Mouse (Mus musculus) heart, embryonic 15.5 days (tissue): Measurements from ENCODE around the gene Rexo1. TPM values are rescaled to one million over a fixed set of nuclear protein-coding genes. Genes with fewer than 3 reads are reported as not detected.

Experiments
- ATAC-seq: fragments of 200-750 bp; cut with Nextera tagmentation; replicated peaks from 2 replicates; pipeline ENCODE4 v1.8.0; 2017; ENCODE audit warnings: low read depth, moderate TSS enrichment; ENCODE audit not compliant: insufficient number of reproducible peaks, insufficient read depth, low FRiP score
- H3K27ac ChIP-seq: fragments of 300-500 bp; sonication (generic); 2 replicates; pipeline ENCODE4 v1.5.1; 2015; ENCODE audit warnings: mild to moderate bottlenecking, inconsistent platforms
- H3K27me3 ChIP-seq: fragments of 300-500 bp; sonication (generic); 2 replicates; pipeline ENCODE4 v1.6.1; 2015; ENCODE audit warnings: inconsistent platforms
- H3K36me3 ChIP-seq: fragments of 300-500 bp; sonication (generic); 2 replicates; pipeline ENCODE4 v1.6.1; 2015; ENCODE audit warnings: mild to moderate bottlenecking, inconsistent platforms
- H3K4me1 ChIP-seq: fragments of 300-500 bp; sonication (generic); replicated peaks from 2 replicates; pipeline ENCODE4 v1.6.1; 2015; ENCODE audit warnings: inconsistent platforms
- H3K4me2 ChIP-seq: fragments of 300-500 bp; sonication (generic); 2 replicates; pipeline ENCODE4 v1.6.1; 2015; ENCODE audit warnings: inconsistent platforms, mild to moderate bottlenecking, moderate library complexity
- H3K4me3 ChIP-seq: fragments of 300-500 bp; sonication (generic); 2 replicates; pipeline ENCODE4 v1.5.1; 2015; ENCODE audit warnings: mild to moderate bottlenecking, inconsistent platforms
- H3K9ac ChIP-seq: fragments of 300-500 bp; sonication (generic); 2 replicates; pipeline ENCODE4 v1.6.1; 2015; ENCODE audit warnings: mild to moderate bottlenecking, inconsistent platforms
- H3K9me3 ChIP-seq: fragments of 300-500 bp; sonication (generic); replicated peaks from 2 replicates; pipeline ENCODE4 v1.6.1; 2016; ENCODE audit warnings: inconsistent platforms
- WGBS: fragments of 180-500 bp; shearing (Covaris S2); methylation state at CpG from one replicate; pipeline ENCODE4 v1.1.7; 2015; ENCODE audit warnings: mixed read lengths; 5-methylcytosine and 5-hydroxymethylcytosine counted together
- microRNA-seq: library from miRNA; unstranded; fragments of <30 nt; microRNA quantifications from one replicate; pipeline ENCODE4, GENCODE M21; 2016
- polyA plus RNA-seq: library from polyadenylated mRNA; unstranded; fragments of >200 nt; fragmentation: Nextera tagmentation; extraction: Ambion mirVana; gene quantifications from 2 replicates; pipeline ENCODE4 v1.2.1, GENCODE M21; 2015

Rexo1 gene
- polyA plus RNA-seq, 1 experiment from 2014 or later = 13.6 TPM

DNA sequence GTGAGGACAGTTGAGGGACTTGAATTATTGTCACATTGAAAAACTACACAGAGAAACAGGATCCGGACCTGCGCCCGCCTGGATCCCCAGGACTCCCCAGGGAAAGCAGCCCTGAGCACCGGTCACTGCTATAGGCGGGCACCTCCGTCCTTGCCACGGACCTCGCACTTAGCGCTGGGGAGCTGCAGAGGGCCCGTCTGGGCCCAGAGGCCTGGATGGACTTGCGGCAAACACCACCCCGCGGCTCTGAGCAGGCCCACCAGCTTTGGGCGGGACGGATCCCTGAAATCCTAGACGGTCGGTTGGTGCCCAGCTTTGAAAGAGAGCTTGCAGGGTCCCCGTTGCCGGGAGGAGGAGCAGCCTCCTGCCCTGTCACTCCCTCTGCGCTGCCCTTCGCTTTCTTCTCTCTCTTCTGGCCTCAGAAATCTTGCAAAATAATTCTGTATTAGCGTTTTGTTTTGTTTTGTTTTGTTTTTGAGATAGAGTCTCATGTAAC is 58.5 kb downstream of the Rexo1 start:
- Histone ChIP-seq H3K27me3 (peaks cover 92% of the 10 kb centered on the region), H3K27ac (no peak overlapping the region), H3K9me3 (no peaks in the 10 kb centered on the region), H3K4me3 (no peak overlapping the region), H3K4me1 (peaks cover 15% of the 10 kb centered on the region), H3K9ac (no peak overlapping the region), H3K4me2 (no peak overlapping the region), H3K36me3 (no peaks in the 10 kb centered on the region)
- WGBS = 4% methylated on average over 22 of the region's 22 CpGs
- ATAC-seq = no peak

DNA sequence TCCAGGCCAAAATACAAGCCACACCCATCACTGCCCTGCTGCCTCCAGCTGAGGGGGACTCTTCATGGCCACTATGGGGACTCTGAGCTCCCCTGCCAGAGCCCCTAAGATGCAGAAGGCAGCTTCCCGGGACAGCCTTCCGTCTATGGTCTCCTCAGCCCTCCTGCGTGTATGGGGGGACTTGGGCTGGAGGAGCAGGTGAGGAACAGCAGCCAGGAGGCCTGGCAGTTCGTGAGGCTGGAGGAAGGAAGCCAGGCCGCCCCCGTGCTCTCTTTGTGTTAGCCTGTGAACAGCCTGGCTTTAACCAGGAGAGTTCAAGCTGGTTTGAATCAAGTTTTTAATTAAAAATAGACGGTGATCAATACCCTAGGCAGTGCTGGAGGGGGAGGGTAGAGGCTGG is 59.1 kb downstream of the Rexo1 start:
- no peak for ATAC-seq
- Histone ChIP-seq H3K9me3 (no peaks in the 10 kb centered on the region), H3K4me3 (no peak overlapping the region), H3K27me3 (peaks cover 92% of the 10 kb centered on the region), H3K9ac (no peak overlapping the region), H3K27ac (no peak overlapping the region), H3K4me2 (no peak overlapping the region), H3K4me1 (peaks cover 15% of the 10 kb centered on the region), H3K36me3 (no peaks in the 10 kb centered on the region)
- WGBS = 4% methylated on average over 7 of the region's 7 CpGs

DNA sequence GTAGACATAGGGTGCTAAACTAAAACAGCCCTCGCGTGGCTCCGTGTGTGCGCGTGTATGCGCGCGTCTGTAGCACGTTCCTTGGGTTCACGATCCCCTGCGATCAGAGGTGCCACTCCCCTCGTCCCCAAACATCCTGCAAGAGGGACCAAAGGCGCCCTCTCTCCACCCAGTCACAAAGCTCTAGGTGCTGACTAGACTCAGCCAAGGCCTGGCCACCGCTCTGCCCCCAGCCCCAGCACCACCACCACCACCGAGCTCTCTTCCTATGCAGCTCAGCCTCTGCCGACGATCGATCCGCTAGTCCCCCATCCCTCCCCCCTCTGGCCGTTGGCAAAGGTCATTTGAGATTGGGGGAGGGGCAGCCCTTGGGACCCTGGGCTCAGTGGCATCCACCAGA is 64.9 kb downstream of the Rexo1 start:
- no peak for ATAC-seq
- Histone ChIP-seq H3K27ac (no peak overlapping the region), H3K4me1 (peaks cover 30% of the 10 kb centered on the region), H3K27me3 (peaks cover 99% of the 10 kb centered on the region), H3K9me3 (no peaks in the 10 kb centered on the region), H3K4me2 (peak overlapping the region; percentile 85; the same call in 1 of the 2 replicates), H3K9ac (no peak overlapping the region), H3K36me3 (no peaks in the 10 kb centered on the region), H3K4me3 (peak overlapping the region; percentile 44)
- WGBS = under 1% methylated on average over 20 of the region's 20 CpGs

DNA sequence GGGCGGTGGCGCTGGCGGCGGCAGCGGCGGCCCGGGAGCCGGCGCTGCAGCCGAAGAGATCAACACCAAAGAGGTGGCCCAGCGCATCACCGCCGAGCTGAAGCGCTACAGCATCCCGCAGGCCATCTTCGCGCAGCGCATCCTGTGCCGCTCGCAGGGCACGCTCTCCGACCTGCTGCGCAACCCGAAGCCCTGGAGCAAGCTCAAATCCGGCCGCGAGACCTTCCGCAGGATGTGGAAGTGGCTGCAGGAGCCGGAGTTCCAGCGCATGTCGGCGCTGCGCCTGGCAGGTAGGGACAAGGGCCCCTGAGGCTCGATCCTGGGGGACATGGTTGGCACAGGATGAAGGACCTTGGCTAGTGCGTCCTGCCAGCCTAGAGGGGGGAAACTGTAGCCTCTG is 65.5 kb downstream of the Rexo1 start:
- Histone ChIP-seq H3K9ac (no peak overlapping the region), H3K4me1 (peaks cover 34% of the 10 kb centered on the region), H3K27me3 (peaks cover 99% of the 10 kb centered on the region), H3K9me3 (no peaks in the 10 kb centered on the region), H3K27ac (no peak overlapping the region), H3K36me3 (no peaks in the 10 kb centered on the region), H3K4me2 (peak overlapping the region; percentile 85), H3K4me3 (peak overlapping the region; percentile 44)
- no peak for ATAC-seq
- WGBS = 2% methylated on average over 35 of the region's 35 CpGs

DNA sequence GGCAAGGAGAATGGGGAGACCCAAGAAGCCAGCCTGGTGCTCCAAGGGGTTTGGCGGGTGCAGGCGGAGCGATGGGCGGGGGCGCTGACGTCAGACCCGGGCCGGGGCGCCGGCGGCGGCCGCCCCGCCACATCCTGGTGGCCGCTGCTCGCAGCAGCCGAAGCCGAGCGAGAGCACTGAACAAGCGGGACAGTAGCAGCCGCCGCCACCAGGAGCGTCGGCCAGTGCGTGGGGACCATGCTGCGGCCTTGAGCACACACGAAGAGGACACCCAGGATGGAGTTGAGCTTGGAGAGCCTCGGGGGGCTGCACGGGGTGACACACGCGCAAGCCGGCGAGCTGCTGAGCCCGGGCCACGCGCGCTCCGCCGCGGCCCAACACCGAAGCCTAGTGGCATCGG is 66.6 kb downstream of the Rexo1 start, which contains the start of gene Onecut3:
Onecut3 (plus strand) TSS at position 104 of the 400 bp plus-strand sequence.
- peaks cover 44% of the 10 kb centered on the region for H3K4me1 ChIP-seq
- H3K4me2 ChIP-seq = peak within 1 kb of the TSS; percentile 85
- H3K27me3 ChIP-seq = peaks cover 99% of the 10 kb centered on the region
- ATAC-seq = 0 out of 2 replicates have a peak, but pooled peaks have one; percentile 32
- no peak within 1 kb of the TSS for H3K27ac ChIP-seq
- H3K4me3 ChIP-seq = peak within 1 kb of the TSS; percentile 44
- under 1% methylated on average over 34 of the region's 42 CpGs for WGBS
- H3K9me3 ChIP-seq = no peaks in the 10 kb centered on the region
- no peaks in the 10 kb centered on the region for H3K36me3 ChIP-seq
- peak within 1 kb of the TSS; percentile 27; the same call in 1 of the 2 replicates for H3K9ac ChIP-seq

Small RNA genes lying within 50 kb of the gene (microRNA-seq; reads per million reads assigned to microRNA genes)
- 1.1 reads per million for gene Mir6912

Other genes with a start within 250 kb of the Rexo1 start
- gene 2310011J03Rik, start 241.0 kb downstream of the Rexo1 start, polyA plus RNA-seq = 32.4 and 36.8 TPM in 2 replicates
- 1.3 and 1.5 TPM in 2 replicates for gene Pcsk4, start 232.1 kb downstream of the Rexo1 start, polyA plus RNA-seq
- 1.6 and 3.4 TPM in 2 replicates for gene Reep6, start 231.6 kb downstream of the Rexo1 start, polyA plus RNA-seq
- gene Adamtsl5, start 213.1 kb downstream of the Rexo1 start, polyA plus RNA-seq = 10.9 and 12.7 TPM in 2 replicates
- 0.06 and 0.09 TPM in 2 replicates for gene Plk5, start 205.1 kb downstream of the Rexo1 start, polyA plus RNA-seq
- gene Mex3d, start 173.9 kb downstream of the Rexo1 start, polyA plus RNA-seq = 4.8 and 5.2 TPM in 2 replicates
- gene Mbd3, start 162.0 kb downstream of the Rexo1 start, polyA plus RNA-seq = 122 and 177 TPM in 2 replicates
- gene Uqcr11, start 154.7 kb downstream of the Rexo1 start, polyA plus RNA-seq = 1,499 and 1,535 TPM in 2 replicates
- 41.3 and 67.2 TPM in 2 replicates for gene Tcf3, start 127.9 kb downstream of the Rexo1 start, polyA plus RNA-seq
- not detected in 2 replicates for gene Onecut3, start 66.7 kb downstream of the Rexo1 start, polyA plus RNA-seq
- gene Atp8b3, start 22.4 kb downstream of the Rexo1 start, polyA plus RNA-seq = 0.05 and 0.06 TPM in 2 replicates
- 4.7 and 6.4 TPM in 2 replicates for gene Klf16, start 15.8 kb upstream of the Rexo1 start, polyA plus RNA-seq
- gene Abhd17a, start 28.8 kb upstream of the Rexo1 start, polyA plus RNA-seq = 84.2 and 110 TPM in 2 replicates
- gene Scamp4, start 41.3 kb upstream of the Rexo1 start, polyA plus RNA-seq = 55.9 and 71.6 TPM in 2 replicates
- gene Adat3, start 41.3 kb upstream of the Rexo1 start, polyA plus RNA-seq = 3.0 and 3.9 TPM in 2 replicates
- gene Gm49322, start 44.5 kb upstream of the Rexo1 start, polyA plus RNA-seq = 1.2 and 2.7 TPM in 2 replicates
- gene Csnk1g2, start 61.3 kb upstream of the Rexo1 start, polyA plus RNA-seq = 78.2 and 112 TPM in 2 replicates
- gene Btbd2, start 95.5 kb upstream of the Rexo1 start, polyA plus RNA-seq = 45.4 and 64.8 TPM in 2 replicates
- gene Mknk2, start 116.6 kb upstream of the Rexo1 start, polyA plus RNA-seq = 70.8 and 99.5 TPM in 2 replicates
- 22.1 and 33.6 TPM in 2 replicates for gene Mob3a, start 140.4 kb upstream of the Rexo1 start, polyA plus RNA-seq
- 10.4 and 14.6 TPM in 2 replicates for gene Izumo4, start 140.6 kb upstream of the Rexo1 start, polyA plus RNA-seq
- 45.0 and 51.4 TPM in 2 replicates for gene Ap3d1, start 180.7 kb upstream of the Rexo1 start, polyA plus RNA-seq
- gene Dot1l, start 193.6 kb upstream of the Rexo1 start, polyA plus RNA-seq = 16.1 and 22.4 TPM in 2 replicates
- 38.3 and 48.3 TPM in 2 replicates for gene Sf3a2, start 236.6 kb upstream of the Rexo1 start, polyA plus RNA-seq
- gene Plekhj1, start 237.1 kb upstream of the Rexo1 start, polyA plus RNA-seq = 65.2 and 83.1 TPM in 2 replicates
- 0.16 and 0.19 TPM in 2 replicates for gene Amh, start 243.7 kb upstream of the Rexo1 start, polyA plus RNA-seq